Mouse (Mus musculus): ENCODE measurements around the gene Vcl.

Gene Vcl

DNA sequence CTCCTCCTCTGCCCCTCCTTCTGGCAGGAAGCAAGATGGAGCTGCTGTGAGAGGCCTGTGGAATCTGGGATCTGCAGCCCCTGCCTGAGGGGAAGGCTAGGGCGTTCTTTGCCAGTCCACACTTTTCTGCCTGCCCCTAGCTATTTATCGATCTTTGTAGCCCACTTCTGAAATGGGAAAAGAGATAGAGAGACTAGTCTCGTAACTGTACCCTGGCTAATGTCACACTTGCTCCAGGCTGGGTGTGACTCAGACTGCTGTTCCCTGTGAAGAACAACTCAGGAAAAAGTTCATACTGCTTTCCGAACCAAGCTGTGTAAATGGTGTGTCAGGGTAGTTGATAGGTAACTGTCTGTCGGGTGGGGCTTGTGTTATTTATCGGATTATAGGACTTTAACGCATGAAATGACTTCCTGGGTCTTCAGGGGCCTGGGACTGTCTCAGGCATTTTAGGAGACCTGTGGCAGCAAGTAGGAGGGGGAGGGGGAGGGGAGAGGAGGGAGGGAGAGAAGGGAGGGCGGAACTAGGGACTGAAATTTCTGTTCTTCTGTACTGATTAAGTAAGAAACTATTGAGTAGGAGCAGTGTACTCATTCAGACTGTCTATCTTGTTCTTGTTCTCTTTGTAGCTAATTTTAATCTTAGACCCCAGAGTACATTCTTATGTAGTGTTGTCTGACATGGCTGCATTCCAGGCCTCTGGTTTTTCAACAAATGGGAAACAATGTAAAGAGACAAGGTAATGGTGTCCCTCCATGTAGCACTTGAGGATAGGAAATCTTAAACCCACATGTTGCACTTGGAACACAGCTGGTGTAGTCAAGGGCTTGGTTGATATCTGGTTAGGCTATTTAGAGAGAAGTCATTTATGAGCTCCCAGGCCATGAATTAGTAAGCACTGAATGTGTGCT lies 1.5 kb downstream of the Vcl start:
- in situ Hi-C loops (cut with MboI; ENCODE audit: low pct_unique_long_range_greater_than_20kb in 1 of 2, low sequenced_read_pairs in 2 of 2, unreplicated experiment in 1 of 2), result no loop called here

- in situ Hi-C loops (cut with MboI; ENCODE audit: low pct_unique_long_range_greater_than_20kb in 1 of 2, low sequenced_read_pairs in 2 of 2, unreplicated experiment in 1 of 2), result no loop called here
Observed at GRCm38 (mm10) chr14:20938424-20938823, 9.2 kb downstream of the Vcl start.

- in situ Hi-C loops (cut with MboI; ENCODE audit: low pct_unique_long_range_greater_than_20kb in 1 of 2, low sequenced_read_pairs in 2 of 2, unreplicated experiment in 1 of 2), result no loop called here
Observed at GRCm38 (mm10) chr14:20938860-20939259, 9.7 kb downstream of the Vcl start.

- in situ Hi-C loops (cut with MboI; ENCODE audit: low pct_unique_long_range_greater_than_20kb in 1 of 2, low sequenced_read_pairs in 2 of 2, unreplicated experiment in 1 of 2), result no loop called here
Observed at GRCm38 (mm10) chr14:20945296-20945695, 16.1 kb downstream of the Vcl start.

DNA sequence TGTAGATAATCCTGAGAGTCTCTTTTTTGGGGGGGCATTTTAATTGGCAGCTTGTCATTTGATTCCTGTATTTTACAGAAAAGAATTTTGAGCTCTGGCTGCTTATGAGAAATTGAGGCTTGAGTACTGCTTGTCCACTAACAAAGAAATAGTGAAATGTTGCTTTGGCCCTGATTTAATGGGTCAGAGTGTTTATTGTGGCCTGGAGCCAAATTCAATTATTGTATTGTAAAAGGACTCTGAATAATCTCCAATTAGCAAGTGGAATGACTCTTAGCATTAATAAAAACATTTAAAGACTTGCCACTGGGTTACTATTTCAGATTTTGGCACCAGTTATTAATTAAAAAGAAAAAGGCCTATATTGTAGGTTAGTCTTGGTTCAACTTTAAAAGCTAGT lies 26.8 kb downstream of the Vcl start:
- in situ Hi-C loops (cut with MboI; ENCODE audit: low pct_unique_long_range_greater_than_20kb in 1 of 2, low sequenced_read_pairs in 2 of 2, unreplicated experiment in 1 of 2), result no loop called here

DNA sequence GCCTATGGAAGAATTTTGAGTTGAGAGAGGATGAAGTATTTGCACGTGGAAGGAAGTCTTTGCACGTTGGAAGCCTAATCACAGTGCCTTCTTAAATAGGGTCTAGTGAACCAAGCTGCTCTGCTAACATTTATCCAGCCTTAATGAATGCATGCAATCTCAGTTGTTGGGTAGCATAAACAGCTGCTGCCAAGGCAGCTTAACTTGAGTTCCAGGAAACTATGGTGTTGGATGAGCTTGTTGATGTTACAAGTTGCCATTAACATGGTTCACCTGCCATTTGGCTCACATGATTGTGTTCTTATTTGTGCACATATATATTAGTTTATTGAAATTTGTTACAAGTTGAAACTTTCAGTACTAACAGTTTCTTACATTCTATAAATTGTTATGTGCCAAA lies 29.8 kb downstream of the Vcl start:
- in situ Hi-C loops (cut with MboI; ENCODE audit: low pct_unique_long_range_greater_than_20kb in 1 of 2, low sequenced_read_pairs in 2 of 2, unreplicated experiment in 1 of 2), result no loop called here

DNA sequence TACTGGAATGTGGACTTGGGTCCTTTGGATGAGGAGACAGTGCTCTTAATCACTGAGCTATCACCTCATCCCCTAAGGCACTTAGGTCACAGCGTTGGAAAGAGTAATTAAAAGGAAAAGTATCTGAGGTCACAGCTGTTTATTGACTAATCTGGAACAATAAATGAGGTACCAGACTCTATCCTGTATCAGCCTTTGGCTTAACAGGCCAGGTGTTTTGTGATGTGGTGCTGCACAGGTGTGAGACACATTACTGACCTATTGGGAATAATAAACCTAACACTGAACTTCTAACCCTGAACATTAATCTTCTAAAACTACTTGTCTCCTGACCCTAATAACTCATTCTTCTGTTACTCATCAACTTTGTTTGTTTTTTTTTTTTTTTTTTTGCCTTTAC lies 33.3 kb downstream of the Vcl start:
- in situ Hi-C loops (cut with MboI; ENCODE audit: low pct_unique_long_range_greater_than_20kb in 1 of 2, low sequenced_read_pairs in 2 of 2, unreplicated experiment in 1 of 2), result no loop called here

GRCm38 (mm10) chr14:20962906-20963305 lies 33.7 kb downstream of the Vcl start:
- in situ Hi-C loops (cut with MboI; ENCODE audit: low pct_unique_long_range_greater_than_20kb in 1 of 2, low sequenced_read_pairs in 2 of 2, unreplicated experiment in 1 of 2), result no loop called here

DNA sequence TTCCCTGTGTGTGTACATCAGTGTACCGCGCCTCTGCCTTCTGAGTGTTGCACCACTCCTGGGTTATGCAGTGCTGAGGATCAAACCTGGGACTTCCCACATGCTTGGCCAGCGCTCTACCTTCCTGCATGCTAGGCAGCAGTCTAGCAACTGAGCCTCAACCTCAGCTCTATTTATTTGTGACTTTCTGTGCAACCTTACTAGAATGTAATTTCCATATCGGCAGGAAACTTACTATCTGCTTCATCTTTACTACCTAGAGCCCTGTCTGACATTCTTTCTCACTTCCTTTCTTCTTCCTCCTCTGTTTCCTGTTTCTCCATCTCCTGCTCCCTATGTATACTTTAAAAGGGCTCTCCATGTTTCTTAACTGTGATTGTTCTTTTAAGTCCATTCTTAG lies 34.7 kb downstream of the Vcl start:
- in situ Hi-C loops (cut with MboI; ENCODE audit: low pct_unique_long_range_greater_than_20kb in 1 of 2, low sequenced_read_pairs in 2 of 2, unreplicated experiment in 1 of 2), result no loop called here

GRCm38 (mm10) chr14:20964285-20964684 lies 35.1 kb downstream of the Vcl start:
- in situ Hi-C loops (cut with MboI; ENCODE audit: low pct_unique_long_range_greater_than_20kb in 1 of 2, low sequenced_read_pairs in 2 of 2, unreplicated experiment in 1 of 2), result no loop called here

DNA sequence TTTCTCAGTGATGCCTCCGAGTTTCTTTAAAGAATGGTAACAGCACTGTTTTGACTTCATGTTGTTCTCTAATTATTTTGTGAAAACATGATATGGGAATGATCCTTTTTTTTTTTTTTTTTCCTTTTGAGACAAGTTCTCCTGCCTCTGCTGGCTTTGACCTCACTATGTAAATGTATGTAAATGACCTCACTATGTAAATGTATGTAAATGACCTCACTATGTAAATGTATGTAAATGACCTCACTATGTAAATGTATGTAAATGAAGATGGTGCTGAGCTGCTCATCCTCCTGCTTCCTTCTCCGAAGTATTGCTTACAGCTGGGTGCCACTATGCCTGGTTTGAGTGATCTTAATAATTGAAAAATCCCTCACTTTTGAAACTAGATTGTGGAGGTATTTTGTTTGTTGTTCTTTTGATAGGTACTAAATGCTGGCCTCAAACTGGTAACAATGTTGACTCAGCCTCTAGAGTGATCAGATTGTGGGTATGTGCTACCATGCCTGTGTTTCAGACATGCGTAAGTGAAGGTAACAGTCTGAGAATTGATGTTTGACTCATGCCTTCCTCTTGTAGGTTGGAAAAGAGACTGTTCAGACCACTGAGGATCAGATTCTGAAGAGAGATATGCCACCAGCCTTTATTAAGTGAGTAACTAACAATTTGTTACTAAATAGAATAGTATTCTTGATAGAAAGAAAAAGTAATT lies 37.9 kb downstream of the Vcl start:
- in situ Hi-C loops (cut with MboI; ENCODE audit: low pct_unique_long_range_greater_than_20kb in 1 of 2, low sequenced_read_pairs in 2 of 2, unreplicated experiment in 1 of 2), result no loop called here

GRCm38 (mm10) chr14:20969066-20969465 lies 39.9 kb downstream of the Vcl start:
- in situ Hi-C loops (cut with MboI; ENCODE audit: low pct_unique_long_range_greater_than_20kb in 1 of 2, low sequenced_read_pairs in 2 of 2, unreplicated experiment in 1 of 2), result no loop called here

GRCm38 (mm10) chr14:20970389-20970788 lies 41.2 kb downstream of the Vcl start:
- in situ Hi-C loops (cut with MboI; ENCODE audit: low pct_unique_long_range_greater_than_20kb in 1 of 2, low sequenced_read_pairs in 2 of 2, unreplicated experiment in 1 of 2), result no loop called here

DNA sequence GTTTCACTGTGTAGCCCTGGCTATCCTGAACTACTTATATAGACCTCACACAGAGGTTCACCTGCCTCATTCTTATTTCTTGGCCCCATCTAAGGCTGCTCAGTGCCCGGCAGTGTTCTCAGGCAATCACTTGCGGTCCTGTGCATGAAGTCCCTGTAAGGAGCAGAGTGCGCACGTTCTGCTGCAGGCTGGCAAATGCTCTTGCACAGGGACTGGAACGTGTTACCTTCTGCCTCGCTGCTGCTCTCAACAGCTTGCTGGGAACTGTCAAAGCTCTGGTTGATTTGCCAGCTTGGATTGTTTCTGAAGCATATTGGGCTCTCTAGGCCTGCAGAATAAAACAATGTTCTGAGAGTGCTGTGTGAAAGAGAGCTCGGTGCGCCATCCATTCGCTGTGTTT lies 41.7 kb downstream of the Vcl start:
- in situ Hi-C loops (cut with MboI; ENCODE audit: low pct_unique_long_range_greater_than_20kb in 1 of 2, low sequenced_read_pairs in 2 of 2, unreplicated experiment in 1 of 2), result no loop called here

GRCm38 (mm10) chr14:20973821-20974220 lies 44.6 kb downstream of the Vcl start:
- in situ Hi-C loops (cut with MboI; ENCODE audit: low pct_unique_long_range_greater_than_20kb in 1 of 2, low sequenced_read_pairs in 2 of 2, unreplicated experiment in 1 of 2), result no loop called here

DNA sequence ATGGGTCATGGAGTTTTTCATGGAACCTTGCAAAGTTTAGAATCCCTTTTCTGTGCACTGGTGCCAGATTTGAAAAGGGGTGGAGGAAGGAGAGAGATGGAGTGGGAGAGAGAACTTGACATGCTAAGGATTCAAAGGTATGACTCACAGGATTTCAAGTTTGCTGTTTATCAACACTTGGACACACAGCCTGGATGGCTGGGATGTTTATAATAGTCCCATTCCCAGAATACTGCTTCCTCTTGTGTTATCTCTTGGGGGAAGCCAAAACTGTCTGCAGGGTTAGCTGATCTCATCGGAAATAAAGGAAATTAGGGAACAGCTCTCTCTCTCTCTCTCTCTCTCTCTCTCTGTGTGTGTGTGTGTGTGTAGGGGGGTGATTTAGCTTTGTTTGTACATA lies 47.5 kb downstream of the Vcl start:
- in situ Hi-C loops (cut with MboI; ENCODE audit: low pct_unique_long_range_greater_than_20kb in 1 of 2, low sequenced_read_pairs in 2 of 2, unreplicated experiment in 1 of 2), result no loop called here

- in situ Hi-C loops (cut with MboI; ENCODE audit: low pct_unique_long_range_greater_than_20kb in 1 of 2, low sequenced_read_pairs in 2 of 2, unreplicated experiment in 1 of 2), result no loop called here
Observed at GRCm38 (mm10) chr14:20977726-20978125, 48.5 kb downstream of the Vcl start.

- in situ Hi-C loops (cut with MboI; ENCODE audit: low pct_unique_long_range_greater_than_20kb in 1 of 2, low sequenced_read_pairs in 2 of 2, unreplicated experiment in 1 of 2), result no loop called here
Observed at GRCm38 (mm10) chr14:20983832-20984231, 54.6 kb downstream of the Vcl start.

DNA sequence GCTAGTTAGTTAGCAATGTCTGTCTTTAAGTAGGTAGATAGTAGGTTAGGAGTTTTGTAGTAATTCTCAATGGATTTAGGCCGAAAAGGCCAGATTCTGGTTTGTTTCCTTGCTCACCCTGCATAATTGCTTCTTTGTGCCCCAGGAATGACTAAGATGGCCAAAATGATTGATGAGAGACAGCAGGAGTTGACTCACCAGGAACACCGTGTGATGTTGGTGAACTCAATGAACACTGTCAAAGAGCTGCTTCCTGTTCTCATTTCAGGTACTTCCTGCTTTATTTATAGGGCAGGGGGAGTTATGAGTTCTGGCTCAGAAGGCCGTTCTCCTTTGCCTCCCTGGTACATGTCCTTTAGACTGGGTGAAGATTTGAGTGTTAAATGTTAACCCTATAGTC lies 56.3 kb downstream of the Vcl start:
- in situ Hi-C loops (cut with MboI; ENCODE audit: low pct_unique_long_range_greater_than_20kb in 1 of 2, low sequenced_read_pairs in 2 of 2, unreplicated experiment in 1 of 2), result no loop called here

GRCm38 (mm10) chr14:20991492-20991891 lies 62.3 kb downstream of the Vcl start:
- in situ Hi-C loops (cut with MboI; ENCODE audit: low pct_unique_long_range_greater_than_20kb in 1 of 2, low sequenced_read_pairs in 2 of 2, unreplicated experiment in 1 of 2), result no loop called here
